Mouse (Mus musculus): ENCODE data around the gene Ndufv2.

- TF ChIP-seq CTCF (IDR thresholded peaks at IDR 0.05; ENCODE audit: low read depth, low read length) (no peak), POLR2A (IDR thresholded peaks at IDR 0.05; ENCODE audit: borderline replicate concordance, low read depth, low read length) (no peak)
These were observed 36.2 kb downstream of the Ndufv2 start for GRCm38 (mm10) chr17:66065115-66065514.
